Mouse (Mus musculus) forebrain, embryonic 15.5 days (tissue): ENCODE results near the gene Esyt2. TPM values are rescaled to one million over a fixed set of nuclear protein-coding genes. Genes with fewer than 3 reads are reported as not detected.

Experiments
- ATAC-seq: fragments of 200-750 bp; cut with Nextera tagmentation; replicated peaks from 2 replicates; pipeline ENCODE4 v1.8.0; 2017; ENCODE audit warnings: mild to moderate bottlenecking, moderate TSS enrichment, moderate library complexity
- H3K27ac ChIP-seq: fragments of 300-500 bp; sonication (generic); replicated peaks from 2 replicates; pipeline ENCODE4 v1.5.1; 2015; ENCODE audit warnings: mild to moderate bottlenecking, inconsistent platforms
- H3K27me3 ChIP-seq: fragments of 300-500 bp; sonication (generic); 2 replicates; pipeline ENCODE4 v1.6.1; 2015; ENCODE audit warnings: inconsistent platforms
- H3K36me3 ChIP-seq: fragments of 300-500 bp; sonication (generic); 2 replicates; pipeline ENCODE4 v1.6.1; 2015; ENCODE audit warnings: mild to moderate bottlenecking, inconsistent platforms
- H3K4me1 ChIP-seq: fragments of 300-500 bp; sonication (generic); 2 replicates; pipeline ENCODE4 v1.6.1; 2015; ENCODE audit warnings: inconsistent platforms
- H3K4me2 ChIP-seq: fragments of 300-500 bp; sonication (generic); replicated peaks from 2 replicates; pipeline ENCODE4 v1.6.1; 2015; ENCODE audit warnings: mild to moderate bottlenecking, inconsistent platforms
- H3K4me3 ChIP-seq: fragments of 300-500 bp; sonication (generic); 2 replicates; pipeline ENCODE4 v1.5.1; 2015; ENCODE audit warnings: mild to moderate bottlenecking, inconsistent platforms
- H3K9ac ChIP-seq: fragments of 300-500 bp; sonication (generic); replicated peaks from 2 replicates; pipeline ENCODE4 v1.6.1; 2015; ENCODE audit warnings: mild to moderate bottlenecking, inconsistent platforms
- H3K9me3 ChIP-seq: fragments of 300-500 bp; sonication (generic); 2 replicates; pipeline ENCODE4 v1.6.1; 2016; ENCODE audit warnings: inconsistent platforms
- WGBS: fragments of 180-500 bp; shearing (Covaris S2); methylation state at CpG from one replicate; pipeline ENCODE4 v1.1.7; 2015; ENCODE audit warnings: mixed read lengths; 5-methylcytosine and 5-hydroxymethylcytosine counted together
- polyA plus RNA-seq: library from polyadenylated mRNA; unstranded; fragments of >200 nt; fragmentation: Nextera tagmentation; extraction: Ambion mirVana; gene quantifications from 2 replicates; pipeline ENCODE4 v1.2.1, GENCODE M21; 2015

Esyt2 gene
- polyA plus RNA-seq, 1 experiment from 2014 or later: 13.0 TPM

GRCm38 (mm10) chr12:116281427-116282281 is 658 bp downstream of the Esyt2 start:
- peak overlapping the region; percentile 100 for H3K4me3 ChIP-seq
- peak overlapping the region; percentile 87 for H3K4me2 ChIP-seq
- no peaks in the 10 kb centered on the region for H3K9me3 ChIP-seq
- H3K4me1 ChIP-seq: peaks cover 18% of the 10 kb centered on the region
- ATAC-seq: peak; percentile 0; the same call in 1 of the 2 replicates
- peak overlapping the region; percentile 97 for H3K27ac ChIP-seq
- no peaks in the 10 kb centered on the region for H3K36me3 ChIP-seq
- under 1% methylated on average over 55 of the region's 55 CpGs for WGBS
- H3K27me3 ChIP-seq: no peaks in the 10 kb centered on the region
- H3K9ac ChIP-seq: peak overlapping the region; percentile 96

- Histone ChIP-seq H3K36me3 (no peaks in the 10 kb centered on the region), H3K4me3 (no peak overlapping the region), H3K27me3 (no peaks in the 10 kb centered on the region), H3K4me1 (peaks cover 18% of the 10 kb centered on the region), H3K9me3 (no peaks in the 10 kb centered on the region), H3K4me2 (peak overlapping the region; percentile 15; the same call in 1 of the 2 replicates), H3K9ac (no peak overlapping the region), H3K27ac (no peak overlapping the region)
- ATAC-seq: no peak
- WGBS: 94% methylated on average over 2 of the region's 2 CpGs
These were observed 1.9 kb downstream of the Esyt2 start for GRCm38 (mm10) chr12:116282856-116283255.

GRCm38 (mm10) chr12:116283511-116283910 is 2.5 kb downstream of the Esyt2 start:
- Histone ChIP-seq H3K27ac (no peak overlapping the region), H3K4me1 (peaks cover 18% of the 10 kb centered on the region), H3K36me3 (no peaks in the 10 kb centered on the region), H3K27me3 (no peaks in the 10 kb centered on the region), H3K9me3 (no peaks in the 10 kb centered on the region), H3K4me3 (no peak overlapping the region), H3K4me2 (no peak overlapping the region), H3K9ac (no peak overlapping the region)
- 90% methylated on average over 2 of the region's 2 CpGs for WGBS
- no peak for ATAC-seq

- Histone ChIP-seq H3K36me3 (no peaks in the 10 kb centered on the region), H3K9me3 (no peaks in the 10 kb centered on the region), H3K9ac (no peak overlapping the region), H3K27ac (no peak overlapping the region), H3K4me2 (no peak overlapping the region), H3K4me1 (no peaks in the 10 kb centered on the region), H3K4me3 (no peak overlapping the region), H3K27me3 (no peaks in the 10 kb centered on the region)
- no peak for ATAC-seq
- 79% methylated on average over 2 of the region's 2 CpGs for WGBS
These were observed 12.2 kb downstream of the Esyt2 start for GRCm38 (mm10) chr12:116293185-116293584.

GRCm38 (mm10) chr12:116293599-116294292 is 12.8 kb downstream of the Esyt2 start:
- no peak for ATAC-seq
- Histone ChIP-seq H3K27ac (no peak overlapping the region), H3K36me3 (no peaks in the 10 kb centered on the region), H3K4me2 (no peak overlapping the region), H3K4me1 (no peaks in the 10 kb centered on the region), H3K27me3 (no peaks in the 10 kb centered on the region), H3K4me3 (no peak overlapping the region), H3K9me3 (no peaks in the 10 kb centered on the region), H3K9ac (no peak overlapping the region)
- WGBS: 89% methylated on average over 4 of the region's 4 CpGs

GRCm38 (mm10) chr12:116299906-116300305 is 18.9 kb downstream of the Esyt2 start:
- 96% methylated on average over 2 of the region's 2 CpGs for WGBS
- no peaks in the 10 kb centered on the region for H3K27me3 ChIP-seq
- no peaks in the 10 kb centered on the region for H3K36me3 ChIP-seq
- no peaks in the 10 kb centered on the region for H3K4me1 ChIP-seq
- H3K4me3 ChIP-seq: no peak overlapping the region
- no peak overlapping the region for H3K9ac ChIP-seq
- H3K9me3 ChIP-seq: no peaks in the 10 kb centered on the region
- no peak for ATAC-seq
- H3K4me2 ChIP-seq: no peak overlapping the region
- no peak overlapping the region for H3K27ac ChIP-seq

GRCm38 (mm10) chr12:116302181-116302580 is 21.2 kb downstream of the Esyt2 start:
- ATAC-seq: no peak
- H3K36me3 ChIP-seq: no peaks in the 10 kb centered on the region
- no peaks in the 10 kb centered on the region for H3K27me3 ChIP-seq
- H3K4me2 ChIP-seq: no peak overlapping the region
- no peaks in the 10 kb centered on the region for H3K9me3 ChIP-seq
- no peaks in the 10 kb centered on the region for H3K4me1 ChIP-seq
- H3K27ac ChIP-seq: no peak overlapping the region
- no peak overlapping the region for H3K4me3 ChIP-seq
- H3K9ac ChIP-seq: no peak overlapping the region

GRCm38 (mm10) chr12:116306042-116306441 is 25.0 kb downstream of the Esyt2 start:
- Histone ChIP-seq H3K36me3 (no peaks in the 10 kb centered on the region), H3K9me3 (no peaks in the 10 kb centered on the region), H3K4me3 (no peak overlapping the region), H3K4me2 (no peak overlapping the region), H3K27me3 (no peaks in the 10 kb centered on the region), H3K4me1 (0 out of 2 replicates have a peak, but pooled peaks cover 2% of the 10 kb centered on the region), H3K9ac (no peak overlapping the region), H3K27ac (no peak overlapping the region)
- WGBS: 69% methylated on average over 1 of the region's 1 CpGs
- ATAC-seq: no peak

- Histone ChIP-seq H3K36me3 (no peaks in the 10 kb centered on the region), H3K4me3 (no peak overlapping the region), H3K27ac (no peak overlapping the region), H3K4me1 (0 out of 2 replicates have a peak, but pooled peaks cover 3% of the 10 kb centered on the region), H3K9ac (no peak overlapping the region), H3K4me2 (no peak overlapping the region), H3K27me3 (no peaks in the 10 kb centered on the region), H3K9me3 (no peaks in the 10 kb centered on the region)
- 92% methylated on average over 3 of the region's 3 CpGs for WGBS
- no peak for ATAC-seq
These were observed 26.9 kb downstream of the Esyt2 start for GRCm38 (mm10) chr12:116307870-116308269.

GRCm38 (mm10) chr12:116308612-116309011 is 27.6 kb downstream of the Esyt2 start:
- Histone ChIP-seq H3K4me1 (0 out of 2 replicates have a peak, but pooled peaks cover 3% of the 10 kb centered on the region), H3K27ac (no peak overlapping the region), H3K9ac (no peak overlapping the region), H3K4me3 (no peak overlapping the region), H3K27me3 (no peaks in the 10 kb centered on the region), H3K9me3 (no peaks in the 10 kb centered on the region), H3K36me3 (no peaks in the 10 kb centered on the region), H3K4me2 (no peak overlapping the region)
- WGBS: 91% methylated on average over 2 of the region's 2 CpGs
- ATAC-seq: no peak

GRCm38 (mm10) chr12:116313816-116314215 is 32.8 kb downstream of the Esyt2 start:
- no peak for ATAC-seq
- Histone ChIP-seq H3K27ac (no peak overlapping the region), H3K4me2 (no peak overlapping the region), H3K27me3 (no peaks in the 10 kb centered on the region), H3K4me3 (no peak overlapping the region), H3K9me3 (no peaks in the 10 kb centered on the region), H3K36me3 (no peaks in the 10 kb centered on the region), H3K4me1 (0 out of 2 replicates have a peak, but pooled peaks cover 3% of the 10 kb centered on the region), H3K9ac (no peak overlapping the region)
- WGBS: 89% methylated on average over 1 of the region's 1 CpGs

GRCm38 (mm10) chr12:116315498-116315897 is 34.5 kb downstream of the Esyt2 start:
- Histone ChIP-seq H3K9me3 (no peaks in the 10 kb centered on the region), H3K27ac (no peak overlapping the region), H3K4me1 (0 out of 2 replicates have a peak, but pooled peaks cover 3% of the 10 kb centered on the region), H3K9ac (no peak overlapping the region), H3K4me2 (no peak overlapping the region), H3K4me3 (no peak overlapping the region), H3K27me3 (no peaks in the 10 kb centered on the region), H3K36me3 (no peaks in the 10 kb centered on the region)
- 92% methylated on average over 3 of the region's 3 CpGs for WGBS
- no peak for ATAC-seq
